Mouse (Mus musculus) embryonic facial prominence, embryonic 14.5 days (tissue): ENCODE measurements around the gene Thsd4. TPM values are rescaled to one million over a fixed set of nuclear protein-coding genes. Genes with fewer than 3 reads are reported as not detected.

Experiments used
- ATAC-seq: fragments of 200-750 bp; cut with Nextera tagmentation; 2 replicates; pipeline ENCODE4 v1.8.0; 2017; ENCODE audit warnings: low read depth, moderate number of reproducible peaks, moderate TSS enrichment
- DNase-seq: peaks from one replicate; pipeline ENCODE4 v3.0.0-alpha.2; 2015; ENCODE audit warnings: low spot score
- H3K27ac ChIP-seq: fragments of 300-500 bp; sonication (generic); replicated peaks from 2 replicates; pipeline ENCODE4 v1.5.1; 2014; ENCODE audit warnings: low read depth, mild to moderate bottlenecking, low read length, moderate library complexity
- H3K27me3 ChIP-seq: fragments of 300-500 bp; sonication (generic); replicated peaks from 2 replicates; pipeline ENCODE4 v1.6.1; 2014; ENCODE audit warnings: low read length; ENCODE audit not compliant: control insufficient read depth, insufficient read depth
- H3K36me3 ChIP-seq: fragments of 300-500 bp; sonication (generic); 2 replicates; pipeline ENCODE4 v1.6.1; 2014; ENCODE audit warnings: low read length, mixed read lengths; ENCODE audit not compliant: control insufficient read depth, insufficient read depth
- H3K4me1 ChIP-seq: fragments of 300-500 bp; sonication (generic); 2 replicates; pipeline ENCODE4 v1.6.1; 2014; ENCODE audit warnings: antibody characterized with exemption, low read length; ENCODE audit not compliant: control insufficient read depth, insufficient read depth
- H3K4me2 ChIP-seq: fragments of 300-500 bp; sonication (generic); 2 replicates; pipeline ENCODE4 v1.6.1; 2014; ENCODE audit warnings: low read depth, mild to moderate bottlenecking, low read length, moderate library complexity, mixed read lengths
- H3K4me3 ChIP-seq: fragments of 300-500 bp; sonication (generic); 2 replicates; pipeline ENCODE4 v1.5.1; 2014; ENCODE audit warnings: low read depth, mild to moderate bottlenecking, low read length
- H3K9ac ChIP-seq: fragments of 300-500 bp; sonication (generic); 2 replicates; pipeline ENCODE4 v1.6.1; 2014; ENCODE audit warnings: low read depth, mild to moderate bottlenecking, low read length, moderate library complexity, mixed read lengths
- H3K9me3 ChIP-seq: fragments of 300-500 bp; sonication (generic); 2 replicates; pipeline ENCODE4 v1.6.1; 2016; ENCODE audit warnings: low read length; ENCODE audit not compliant: control insufficient read depth
- WGBS: fragments of 180-500 bp; shearing (Covaris S2); extraction: QIAGEN DNeasy Blood & Tissue Kit; methylation state at CpG from one replicate; pipeline ENCODE4 v1.1.7; 2014; 5-methylcytosine and 5-hydroxymethylcytosine counted together
- polyA plus RNA-seq: library from polyadenylated mRNA; unstranded; fragments of >200 nt; fragmentation: Nextera tagmentation; extraction: Ambion mirVana; gene quantifications from 2 replicates; pipeline ENCODE4 v1.2.1, GENCODE M21; 2014

Thsd4 gene
- polyA plus RNA-seq, result 26.1 and 28.1 TPM in 2 replicates

DNA sequence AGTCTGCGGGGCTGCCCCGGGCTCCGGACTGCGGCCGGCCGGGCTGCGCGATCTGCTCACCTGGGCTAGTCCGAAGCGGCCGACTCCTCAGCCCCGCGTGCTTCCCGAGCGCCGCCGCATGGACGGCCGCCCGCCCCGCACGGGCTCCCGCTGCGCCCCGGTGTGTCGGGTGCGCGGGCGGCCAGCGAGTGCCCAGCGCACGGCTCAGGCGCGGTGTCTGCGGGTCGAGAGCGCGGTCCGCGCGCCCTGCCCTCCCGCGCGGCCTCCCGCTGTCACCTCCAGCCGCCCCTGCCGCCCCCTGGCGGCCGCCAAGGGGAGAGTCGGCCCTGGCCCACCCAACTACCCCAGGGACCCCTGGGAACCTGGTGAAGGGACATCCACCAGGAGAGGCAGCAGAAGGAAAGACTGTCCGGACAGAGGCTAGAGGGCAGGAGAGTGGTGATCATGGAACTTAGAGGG, at the start of gene Thsd4:
Gene Thsd4 (minus strand): TSS at position 241 of the 459 bp plus-strand sequence.
- ATAC-seq (peak; percentile 76), DNase-seq (no peak)
- WGBS, result 5% methylated on average over 2 of the region's 51 CpGs
- peak within 1 kb of the TSS; percentile 89 for H3K4me2 ChIP-seq
- H3K27me3 ChIP-seq, result 0 out of 2 replicates have a peak, but pooled peaks cover 15% of the 10 kb centered on the region
- H3K9ac ChIP-seq, result peak within 1 kb of the TSS; percentile 80
- no peak within 1 kb of the TSS for H3K27ac ChIP-seq
- no peaks in the 10 kb centered on the region for H3K9me3 ChIP-seq
- peak within 1 kb of the TSS; percentile 60 for H3K4me3 ChIP-seq
- H3K36me3 ChIP-seq, result no peaks in the 10 kb centered on the region
- H3K4me1 ChIP-seq, result peaks cover 27% of the 10 kb centered on the region

GRCm38 (mm10) chr9:60571041-60571440, 49.2 kb upstream of the Thsd4 start:
- ATAC-seq, result no peak
- no peak overlapping the region for H3K4me3 ChIP-seq
- H3K9ac ChIP-seq, result no peak overlapping the region
- no peak overlapping the region for H3K27ac ChIP-seq
- H3K36me3 ChIP-seq, result no peaks in the 10 kb centered on the region
- no peaks in the 10 kb centered on the region for H3K4me1 ChIP-seq
- no peak for DNase-seq
- no peaks in the 10 kb centered on the region for H3K27me3 ChIP-seq
- H3K9me3 ChIP-seq, result 0 out of 2 replicates have a peak, but pooled peaks cover 3% of the 10 kb centered on the region
- WGBS, result 66% methylated on average over 4 of the region's 4 CpGs
- H3K4me2 ChIP-seq, result no peak overlapping the region

- DNase-seq (no peak), ATAC-seq (no peak)
- H3K4me1 ChIP-seq, result no peaks in the 10 kb centered on the region
- H3K27me3 ChIP-seq, result no peaks in the 10 kb centered on the region
- WGBS, result 52% methylated on average over 2 of the region's 2 CpGs
- 0 out of 2 replicates have a peak, but pooled peaks cover 3% of the 10 kb centered on the region for H3K9me3 ChIP-seq
- H3K4me2 ChIP-seq, result no peak overlapping the region
- no peak overlapping the region for H3K4me3 ChIP-seq
- H3K27ac ChIP-seq, result no peak overlapping the region
- no peaks in the 10 kb centered on the region for H3K36me3 ChIP-seq
- no peak overlapping the region for H3K9ac ChIP-seq
Observed at GRCm38 (mm10) chr9:60569366-60569765, 47.5 kb upstream of the Thsd4 start.

DNA sequence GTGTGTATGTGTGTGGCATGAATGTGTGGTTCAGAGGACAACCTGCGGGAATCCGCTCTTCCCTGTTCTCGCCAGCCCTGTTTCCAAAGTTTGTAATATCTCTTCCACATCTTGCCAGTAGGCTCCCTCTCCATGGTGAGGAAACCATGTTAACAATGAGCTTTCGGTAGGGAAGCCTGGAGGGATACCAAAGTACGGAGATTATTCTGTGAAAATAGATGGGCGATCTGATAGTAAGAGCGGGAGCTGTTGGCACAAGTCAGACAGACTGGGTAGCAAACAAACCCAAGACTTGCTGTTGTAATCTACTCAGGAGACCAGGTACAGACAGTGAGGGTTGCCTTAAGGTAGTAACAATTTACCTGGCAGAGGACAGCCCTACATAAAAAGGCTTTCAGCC, 42.0 kb upstream of the Thsd4 start:
- DNase-seq (no peak), ATAC-seq (no peak)
- no peak overlapping the region for H3K9ac ChIP-seq
- H3K27me3 ChIP-seq, result no peaks in the 10 kb centered on the region
- H3K4me2 ChIP-seq, result no peak overlapping the region
- peaks cover 12% of the 10 kb centered on the region for H3K4me1 ChIP-seq
- H3K27ac ChIP-seq, result no peak overlapping the region
- WGBS, result 89% methylated on average over 7 of the region's 7 CpGs
- H3K4me3 ChIP-seq, result no peak overlapping the region
- no peaks in the 10 kb centered on the region for H3K9me3 ChIP-seq
- H3K36me3 ChIP-seq, result no peaks in the 10 kb centered on the region

- peak overlapping the region; percentile 11; the same call in 1 of the 2 replicates for H3K4me2 ChIP-seq
- H3K27me3 ChIP-seq, result no peaks in the 10 kb centered on the region
- no peak overlapping the region for H3K9ac ChIP-seq
- H3K36me3 ChIP-seq, result no peaks in the 10 kb centered on the region
- no peaks in the 10 kb centered on the region for H3K9me3 ChIP-seq
- no peak overlapping the region for H3K27ac ChIP-seq
- H3K4me3 ChIP-seq, result no peak overlapping the region
- H3K4me1 ChIP-seq, result peaks cover 12% of the 10 kb centered on the region
- 49% methylated on average over 20 of the region's 20 CpGs for WGBS
- ATAC-seq, result peak; percentile 69
- DNase-seq, result peak; percentile 63
Observed at GRCm38 (mm10) chr9:60562443-60563371, 40.9 kb upstream of the Thsd4 start.

DNA sequence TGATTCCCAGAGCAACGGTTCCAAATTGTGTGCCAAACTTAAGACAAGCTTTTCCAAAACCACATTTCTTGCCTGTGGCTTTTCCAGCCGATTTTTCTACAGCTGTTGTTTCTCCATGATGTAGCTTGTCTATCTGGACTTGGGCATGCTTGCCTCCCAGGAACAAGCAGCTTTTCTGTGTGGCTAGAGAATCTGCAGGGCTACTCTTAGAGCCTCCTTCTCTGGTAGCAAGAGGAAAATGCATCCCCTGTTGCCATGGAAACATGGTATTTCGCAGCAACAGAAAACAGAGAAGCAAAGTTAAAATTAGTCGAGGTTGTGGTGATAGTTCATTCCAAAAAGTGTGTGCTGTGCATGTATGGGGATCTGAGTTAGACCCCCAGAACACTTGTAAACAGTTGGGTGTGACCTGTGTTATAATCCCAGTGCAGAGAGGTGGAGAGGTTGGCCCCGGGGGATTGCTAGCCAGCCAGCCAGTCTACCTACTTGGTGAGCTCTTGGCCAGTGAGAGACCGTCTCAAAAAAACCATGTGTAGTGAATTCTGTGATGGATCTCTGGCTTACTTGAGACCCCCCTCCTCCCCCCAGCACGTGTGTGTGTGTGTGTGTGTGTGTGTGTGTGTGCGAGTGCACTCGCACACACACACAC, 39.9 kb upstream of the Thsd4 start:
- H3K9me3 ChIP-seq, result no peaks in the 10 kb centered on the region
- 52% methylated on average over 8 of the region's 9 CpGs for WGBS
- no peak overlapping the region for H3K4me3 ChIP-seq
- no peaks in the 10 kb centered on the region for H3K36me3 ChIP-seq
- no peaks in the 10 kb centered on the region for H3K27me3 ChIP-seq
- ATAC-seq (no peak), DNase-seq (peak; percentile 69)
- H3K27ac ChIP-seq, result peak overlapping the region; percentile 39; the same call in 1 of the 2 replicates
- H3K4me1 ChIP-seq, result peaks cover 12% of the 10 kb centered on the region
- no peak overlapping the region for H3K9ac ChIP-seq
- no peak overlapping the region for H3K4me2 ChIP-seq

GRCm38 (mm10) chr9:60558507-60558906, 36.7 kb upstream of the Thsd4 start:
- Histone ChIP-seq H3K4me3 (no peak overlapping the region), H3K36me3 (no peaks in the 10 kb centered on the region), H3K27me3 (no peaks in the 10 kb centered on the region), H3K4me2 (no peak overlapping the region), H3K27ac (no peak overlapping the region), H3K9ac (no peak overlapping the region), H3K4me1 (peaks cover 12% of the 10 kb centered on the region), H3K9me3 (no peaks in the 10 kb centered on the region)
- ATAC-seq (no peak), DNase-seq (no peak)
- 59% methylated on average over 3 of the region's 3 CpGs for WGBS

GRCm38 (mm10) chr9:60551238-60551637, 29.4 kb upstream of the Thsd4 start:
- Histone ChIP-seq H3K36me3 (no peaks in the 10 kb centered on the region), H3K27ac (no peak overlapping the region), H3K4me2 (no peak overlapping the region), H3K4me3 (no peak overlapping the region), H3K9me3 (no peaks in the 10 kb centered on the region), H3K27me3 (no peaks in the 10 kb centered on the region), H3K9ac (no peak overlapping the region), H3K4me1 (no peaks in the 10 kb centered on the region)
- 95% methylated on average over 4 of the region's 4 CpGs for WGBS
- DNase-seq (no peak), ATAC-seq (no peak)
